In genomic region chr6:140709415-140710107, GRCm38 (mm10) we compare ENCODE assay signal across 13 mouse cellular contexts. TPM values are rescaled to one million over a fixed set of nuclear protein-coding genes. Genes with fewer than 3 reads are reported as not detected.
A peak's percentile ranks its signal among the peaks of the same experiment; 100 is the strongest.
DNase-seq lines count a peak whose midpoint lies in the region; ATAC-seq and TF ChIP-seq lines count a peak whose summit lies in the region.
"Had no signal": no experiment of that assay in that cellular context is flagged by ENCODE, and none has a peak within 500 bp of the region (broad histone marks: within the 10 kb centered on the region; RNA-seq: fewer than 3 reads in every experiment).

No protein-coding gene starts in this region.

- intact Hi-C loops in gastrocnemius, adult 2 months (cut with DNase I) = loop anchor here (5.0 to 10.0 kb wide), 4 partner anchors 62 to 235 kb away; no protein-coding TSS in a partner anchor

- H3K9me3 ChIP-seq in forebrain, postnatal 0 days (ENCODE audit: low read length) = no peaks in the 10 kb centered on the region
- no peaks in the 10 kb centered on the region for H3K9me3 ChIP-seq in forebrain, embryonic 15.5 days
- H3K9me3 ChIP-seq in midbrain, embryonic 11.5 days (ENCODE audit: control insufficient read depth, low read length) = peaks cover 4% of the 10 kb centered on the region; the same call in 1 of the 2 replicates
- 0 out of 2 replicates have a peak, but pooled peaks cover 3% of the 10 kb centered on the region for H3K9me3 ChIP-seq in midbrain, embryonic 16.5 days (replicated peaks; ENCODE audit: control insufficient read depth, low read length, poor library complexity, severe bottlenecking)
- H3K9me3 ChIP-seq in embryonic facial prominence, embryonic 12.5 days = no peaks in the 10 kb centered on the region
- H3K9me3 ChIP-seq: lung, embryonic 15.5 days had no signal

- WGBS in forebrain, postnatal 0 days = 70% methylated on average over 6 of the region's 6 CpGs
- 78% methylated on average over 6 of the region's 6 CpGs for WGBS in forebrain, embryonic 15.5 days
- 48% methylated on average over 6 of the region's 6 CpGs for WGBS in midbrain, embryonic 11.5 days
- WGBS in midbrain, embryonic 16.5 days = 49% methylated on average over 6 of the region's 6 CpGs
- WGBS in embryonic facial prominence, embryonic 12.5 days = 47% methylated on average over 6 of the region's 6 CpGs

- no peak overlapping the region for H3K27ac ChIP-seq in forebrain, postnatal 0 days (ENCODE audit: low read depth, low read length)
- H3K27ac ChIP-seq in forebrain, embryonic 15.5 days (replicated peaks) = no peak overlapping the region
- H3K27ac ChIP-seq in midbrain, embryonic 11.5 days (ENCODE audit: low read depth, low read length) = no peak overlapping the region
- H3K27ac ChIP-seq in midbrain, embryonic 16.5 days (ENCODE audit: low read length) = no peak overlapping the region
- no peak overlapping the region for H3K27ac ChIP-seq in embryonic facial prominence, embryonic 12.5 days
- no peak overlapping the region for H3K27ac ChIP-seq in gastrocnemius, adult 2 months
- H3K27ac ChIP-seq: heart, adult 2 months; lung, embryonic 15.5 days; neural tube, embryonic 13.5 days had no signal

- ATAC-seq in forebrain, postnatal 0 days = 0 out of 2 replicates have a peak, but pooled peaks have one; percentile 36
- no peak for ATAC-seq in forebrain, embryonic 15.5 days (replicated peaks)
- peak; percentile 26 for ATAC-seq in midbrain, embryonic 11.5 days (ENCODE audit: low FRiP score)
- ATAC-seq in midbrain, embryonic 16.5 days = no peak
- 0 out of 2 replicates have a peak, but pooled peaks have one; percentile 8 for ATAC-seq in embryonic facial prominence, embryonic 12.5 days (ENCODE audit: insufficient number of reproducible peaks, insufficient read depth, low FRiP score, low TSS enrichment)

- H3K27me3 ChIP-seq in forebrain, postnatal 0 days (ENCODE audit: insufficient read depth, low read length) = no peaks in the 10 kb centered on the region
- peaks cover 6% of the 10 kb centered on the region; the same call in 1 of the 2 replicates for H3K27me3 ChIP-seq in forebrain, embryonic 15.5 days
- no peaks in the 10 kb centered on the region; the same call in 1 of the 2 replicates for H3K27me3 ChIP-seq in midbrain, embryonic 11.5 days (ENCODE audit: control insufficient read depth, insufficient read depth, low read length)
- no peaks in the 10 kb centered on the region; the same call in 1 of the 2 replicates for H3K27me3 ChIP-seq in midbrain, embryonic 16.5 days (ENCODE audit: control insufficient read depth, insufficient read depth, low read depth, low read length)
- H3K27me3 ChIP-seq in embryonic facial prominence, embryonic 12.5 days = 0 out of 2 replicates have a peak, but pooled peaks cover 3% of the 10 kb centered on the region

- H3K9ac ChIP-seq in forebrain, postnatal 0 days = no peak overlapping the region
- no peak overlapping the region for H3K9ac ChIP-seq in forebrain, embryonic 15.5 days (replicated peaks)
- no peak overlapping the region for H3K9ac ChIP-seq in midbrain, embryonic 11.5 days (ENCODE audit: low read length)
- H3K9ac ChIP-seq in midbrain, embryonic 16.5 days (ENCODE audit: low read depth, low read length) = no peak overlapping the region
- H3K9ac ChIP-seq in embryonic facial prominence, embryonic 12.5 days = no peak overlapping the region
- H3K9ac ChIP-seq: lung, embryonic 15.5 days; neural tube, embryonic 13.5 days had no signal

- no peaks in the 10 kb centered on the region for H3K4me1 ChIP-seq in forebrain, postnatal 0 days (ENCODE audit: insufficient read depth)
- no peaks in the 10 kb centered on the region for H3K4me1 ChIP-seq in forebrain, embryonic 15.5 days
- H3K4me1 ChIP-seq in midbrain, embryonic 11.5 days (ENCODE audit: control insufficient read depth, insufficient read depth, low read length) = no peaks in the 10 kb centered on the region
- no peaks in the 10 kb centered on the region for H3K4me1 ChIP-seq in midbrain, embryonic 16.5 days (ENCODE audit: control insufficient read depth, insufficient read depth, low read length)
- peaks cover 20% of the 10 kb centered on the region; the same call in 1 of the 2 replicates for H3K4me1 ChIP-seq in embryonic facial prominence, embryonic 12.5 days
- H3K4me1 ChIP-seq: lung, embryonic 15.5 days; neural tube, embryonic 13.5 days had no signal

- no peaks in the 10 kb centered on the region for H3K36me3 ChIP-seq in forebrain, postnatal 0 days (ENCODE audit: insufficient read depth)
- H3K36me3 ChIP-seq in forebrain, embryonic 15.5 days = no peaks in the 10 kb centered on the region
- H3K36me3 ChIP-seq in midbrain, embryonic 11.5 days (ENCODE audit: control insufficient read depth, insufficient read depth, low read length) = no peaks in the 10 kb centered on the region
- no peaks in the 10 kb centered on the region for H3K36me3 ChIP-seq in midbrain, embryonic 16.5 days (ENCODE audit: control insufficient read depth, insufficient read depth, low read length)
- no peaks in the 10 kb centered on the region for H3K36me3 ChIP-seq in embryonic facial prominence, embryonic 12.5 days
- H3K36me3 ChIP-seq: G1E; lung, embryonic 15.5 days; neural tube, embryonic 13.5 days had no signal

- no peak for DNase-seq in forebrain, postnatal 0 days
- no peak for DNase-seq in midbrain, embryonic 11.5 days (ENCODE audit: low spot score, missing footprints)
- peak; percentile 56 for DNase-seq in thymus, postnatal 14 days
- no peak for DNase-seq in right cerebral cortex, adult 2 months (ENCODE audit: low spot score in 2 of 2)
- DNase-seq in gastrocnemius, adult 2 months = no peak
- DNase-seq: heart, adult 2 months had no signal

- TF ChIP-seq CTCF in forebrain, postnatal 0 days (IDR thresholded peaks at IDR 0.05; ENCODE audit: low read depth) = peak; percentile 47
- no peak for TF ChIP-seq CTCF in gastrocnemius, adult 2 months (IDR thresholded peaks at IDR 0.05)

- H3K4me2 ChIP-seq in forebrain, postnatal 0 days (ENCODE audit: low read depth) = no peak overlapping the region
- no peak overlapping the region for H3K4me2 ChIP-seq in forebrain, embryonic 15.5 days (replicated peaks)
- no peak overlapping the region for H3K4me2 ChIP-seq in midbrain, embryonic 11.5 days
- H3K4me2 ChIP-seq in midbrain, embryonic 16.5 days (ENCODE audit: low read length) = no peak overlapping the region
- H3K4me2 ChIP-seq in embryonic facial prominence, embryonic 12.5 days (replicated peaks) = no peak overlapping the region
- H3K4me2 ChIP-seq: lung, embryonic 15.5 days; neural tube, embryonic 13.5 days had no signal

- H3K4me3 ChIP-seq in forebrain, postnatal 0 days (ENCODE audit: low read depth, low read length) = no peak overlapping the region
- H3K4me3 ChIP-seq in forebrain, embryonic 15.5 days = no peak overlapping the region
- H3K4me3 ChIP-seq in midbrain, embryonic 11.5 days (ENCODE audit: low read depth, low read length) = no peak overlapping the region
- H3K4me3 ChIP-seq in midbrain, embryonic 16.5 days (ENCODE audit: low read depth, low read length) = no peak overlapping the region
- no peak overlapping the region for H3K4me3 ChIP-seq in embryonic facial prominence, embryonic 12.5 days
- H3K4me3 ChIP-seq in gastrocnemius, adult 2 months = no peak overlapping the region
- H3K4me3 ChIP-seq: heart, adult 2 months; lung, embryonic 15.5 days; neural tube, embryonic 13.5 days had no signal

RNA-seq across cellular contexts. Expression of gene Gm11077, which starts 19.5 kb away (rescaled TPM):
- not detected in 2 replicates for total RNA-seq in forebrain, postnatal 0 days (2014; rRNA removed)
- polyA plus RNA-seq in forebrain, postnatal 0 days (2015; fragmentation: Nextera tagmentation; extraction: Ambion mirVana) = not detected in 2 replicates
- polyA plus RNA-seq in forebrain, embryonic 15.5 days (2015; fragmentation: Nextera tagmentation; extraction: Ambion mirVana) = not detected in 2 replicates
- polyA plus RNA-seq in midbrain, embryonic 11.5 days (2014; fragmentation: Nextera tagmentation; extraction: Ambion mirVana) = not detected in 2 replicates
- not detected in 2 replicates for polyA plus RNA-seq in midbrain, embryonic 16.5 days (2015; fragmentation: Nextera tagmentation; extraction: Ambion mirVana)
- polyA plus RNA-seq in embryonic facial prominence, embryonic 12.5 days (2016; fragmentation: Nextera tagmentation; extraction: Ambion mirVana) = not detected in 2 replicates
- not detected for total RNA-seq in gastrocnemius, adult 2 months (2021)
- total RNA-seq: G1E; heart, adult 2 months; layer of hippocampus, postnatal 10 days had no signal
- polyA plus RNA-seq: G1E; heart, adult 2 months; lung, embryonic 15.5 days; neural tube, embryonic 13.5 days had no signal

Comparison
In these comparisons a context has a peak if more than half of its experiments do, and no peak if none do; other contexts are left out.
1. ATAC-seq: peak in forebrain, postnatal 0 days (single experiment), midbrain, embryonic 11.5 days (single experiment) and embryonic facial prominence, embryonic 12.5 days (single experiment); none in forebrain, embryonic 15.5 days (single experiment) and midbrain, embryonic 16.5 days (single experiment).